Mouse (Mus musculus) adrenal gland, postnatal 25 days (tissue): Measurements from ENCODE around the gene Gpalpp1. TPM values are rescaled to one million over a fixed set of nuclear protein-coding genes. Genes with fewer than 3 reads are reported as not detected.

Experiments
- DNase-seq: peaks from one replicate; pipeline ENCODE4 v3.0.0; 2021; ENCODE audit warnings: mixed read lengths
- long read RNA-seq: library from polyadenylated mRNA; stranded (forward); transcript quantifications from one replicate; pipeline ENCODE4 v2.0.0, GENCODE M21; 2021
- total RNA-seq: library from RNA; stranded (reverse); gene quantifications from 2 replicates; pipeline ENCODE4 v1.2.3, GENCODE M21; 2021

Gene Gpalpp1
- total RNA-seq = 19.3 and 22.3 TPM in 2 replicates
- long read RNA-seq, full-length matches to known transcripts = 7 of 10 reads
- long read RNA-seq, partial matches to known transcripts = 1 of 10 reads
- long read RNA-seq, other reads (novel, unspliced or antisense) = 2 of 10 reads

- DNase-seq = peak; percentile 83
Measured at GRCm38 (mm10) chr14:76110396-76111221, at the start of gene Gpalpp1, which contains the start of gene Nufip1. Gpalpp1 (minus strand) TSS chr14:76110760. Nufip1 (plus strand) TSS chr14:76110891.

GRCm38 (mm10) chr14:76158192-76158785 is 47.7 kb upstream of the Gpalpp1 start:
- no peak for DNase-seq

- no peak for DNase-seq
Measured at GRCm38 (mm10) chr14:76153828-76154227, 43.3 kb upstream of the Gpalpp1 start.

- DNase-seq = no peak
Measured at GRCm38 (mm10) chr14:76153003-76153675, 42.6 kb upstream of the Gpalpp1 start.

GRCm38 (mm10) chr14:76152162-76153002 is 41.8 kb upstream of the Gpalpp1 start:
- peak; percentile 91 for DNase-seq

- no peak for DNase-seq
Measured at GRCm38 (mm10) chr14:76151820-76152161, 41.2 kb upstream of the Gpalpp1 start.

- DNase-seq = no peak
Measured at GRCm38 (mm10) chr14:76151011-76151410, 40.5 kb upstream of the Gpalpp1 start.

- no peak for DNase-seq
Measured at GRCm38 (mm10) chr14:76150499-76150898, 39.9 kb upstream of the Gpalpp1 start.

- DNase-seq = peak; percentile 89
Measured at GRCm38 (mm10) chr14:76149531-76150179, 39.1 kb upstream of the Gpalpp1 start.

- no peak for DNase-seq
Measured at GRCm38 (mm10) chr14:76148294-76148693, 37.7 kb upstream of the Gpalpp1 start.

- no peak for DNase-seq
Measured at GRCm38 (mm10) chr14:76147061-76147460, 36.5 kb upstream of the Gpalpp1 start.

- no peak for DNase-seq
Measured at GRCm38 (mm10) chr14:76145868-76146267, 35.3 kb upstream of the Gpalpp1 start.

GRCm38 (mm10) chr14:76145248-76145647 is 34.7 kb upstream of the Gpalpp1 start:
- DNase-seq = no peak

- no peak for DNase-seq
Measured at GRCm38 (mm10) chr14:76134975-76135374, 24.4 kb upstream of the Gpalpp1 start.

GRCm38 (mm10) chr14:76128174-76128573 is 17.6 kb upstream of the Gpalpp1 start:
- DNase-seq = no peak

GRCm38 (mm10) chr14:76127311-76127710 is 16.8 kb upstream of the Gpalpp1 start:
- no peak for DNase-seq

- DNase-seq = no peak
Measured at GRCm38 (mm10) chr14:76122663-76123058, 12.1 kb upstream of the Gpalpp1 start.

GRCm38 (mm10) chr14:76121901-76122662 is 11.5 kb upstream of the Gpalpp1 start:
- peak; percentile 24 for DNase-seq

GRCm38 (mm10) chr14:76120472-76120871 is 9.9 kb upstream of the Gpalpp1 start:
- no peak for DNase-seq

GRCm38 (mm10) chr14:76118963-76119362 is 8.4 kb upstream of the Gpalpp1 start:
- DNase-seq = no peak

- DNase-seq = no peak
Measured at GRCm38 (mm10) chr14:76115744-76116143, 5.2 kb upstream of the Gpalpp1 start.
